Mouse (Mus musculus): ENCODE measurements around the gene Kcnf1. TPM values are rescaled to one million over a fixed set of nuclear protein-coding genes. Genes with fewer than 3 reads are reported as not detected.
A peak's percentile ranks its signal among the peaks of the same experiment; 100 is the strongest.

Gene Kcnf1
- 0.08 and 0.15 TPM in 2 replicates for polyA plus RNA-seq (2015; fragmentation: Nextera tagmentation; extraction: Ambion mirVana)

GRCm38 (mm10) chr12:17176757-17177092 lies at the start of gene Kcnf1:
Gene Kcnf1 (minus strand): TSS chr12:17176888.
- no peak for TF ChIP-seq CTCF (IDR thresholded peaks at IDR 0.05)
- no peak for TF ChIP-seq EP300 (IDR thresholded peaks at IDR 0.05)
- H3K4me3 ChIP-seq (ENCODE audit: low read depth, low read length): peak within 1 kb of the TSS; percentile 31
- H3K4me1 ChIP-seq (ENCODE audit: insufficient read depth, low read depth, low read length): no peaks in the 10 kb centered on the region; the same call in 1 of the 2 replicates
- H3K36me3 ChIP-seq (ENCODE audit: insufficient read depth, low read length): no peaks in the 10 kb centered on the region
- H3K27me3 ChIP-seq (replicated peaks; ENCODE audit: insufficient read depth, low read length): peaks cover 14% of the 10 kb centered on the region
- no peaks in the 10 kb centered on the region for H3K9me3 ChIP-seq (ENCODE audit: low read length)
- 23% methylated on average over 4 of the region's 4 CpGs for WGBS
- DNase-seq (ENCODE audit: low spot score) (no peak), ATAC-seq (peak; percentile 63)
- H3K4me2 ChIP-seq (replicated peaks; ENCODE audit: low read depth, low read length): peak within 1 kb of the TSS; percentile 66
- H3K9ac ChIP-seq (replicated peaks; ENCODE audit: low read depth): 0 out of 2 replicates have a peak within 1 kb of the TSS, but pooled peaks have one; percentile 12
- H3K27ac ChIP-seq (ENCODE audit: low read length): no peak within 1 kb of the TSS

DNA sequence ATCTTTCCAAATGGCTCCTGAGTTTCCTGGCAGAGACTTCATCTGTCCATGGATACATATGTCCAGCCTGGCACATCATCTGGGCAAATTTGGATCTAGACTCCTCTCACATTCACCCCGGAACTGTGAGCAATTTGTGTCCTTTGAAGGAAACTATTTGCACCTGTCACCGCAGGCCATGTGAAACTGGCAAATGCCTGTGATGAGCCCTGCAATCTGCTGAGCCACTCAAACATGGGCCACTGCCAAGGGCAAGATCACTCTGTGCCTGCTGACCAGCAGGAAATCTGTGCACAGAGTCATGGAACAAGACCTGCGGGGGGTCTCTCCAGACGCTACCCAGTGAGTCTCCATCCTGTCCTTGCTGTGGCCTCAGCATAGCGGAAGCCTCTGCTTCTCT lies 48.3 kb upstream of the Kcnf1 start:
- Histone ChIP-seq H3K4me2 (replicated peaks; ENCODE audit: low read depth, low read length) (no peak overlapping the region), H3K27ac (ENCODE audit: low read length) (no peak overlapping the region), H3K27me3 (replicated peaks; ENCODE audit: insufficient read depth, low read length) (no peaks in the 10 kb centered on the region), H3K9me3 (ENCODE audit: low read length) (no peaks in the 10 kb centered on the region), H3K4me3 (ENCODE audit: low read depth, low read length) (no peak overlapping the region), H3K9ac (replicated peaks; ENCODE audit: low read depth) (no peak overlapping the region), H3K4me1 (ENCODE audit: insufficient read depth, low read depth, low read length) (no peaks in the 10 kb centered on the region), H3K36me3 (ENCODE audit: insufficient read depth, low read length) (no peaks in the 10 kb centered on the region)
- no peak for TF ChIP-seq CTCF (IDR thresholded peaks at IDR 0.05)
- no peak for TF ChIP-seq EP300 (IDR thresholded peaks at IDR 0.05)
- DNase-seq (ENCODE audit: low spot score) (no peak), ATAC-seq (no peak)
- WGBS: 77% methylated on average over 5 of the region's 5 CpGs

GRCm38 (mm10) chr12:17223050-17223449 lies 46.4 kb upstream of the Kcnf1 start:
- Histone ChIP-seq H3K9me3 (ENCODE audit: low read length) (no peaks in the 10 kb centered on the region), H3K27ac (ENCODE audit: low read length) (no peak overlapping the region), H3K4me1 (ENCODE audit: insufficient read depth, low read depth, low read length) (no peaks in the 10 kb centered on the region), H3K9ac (replicated peaks; ENCODE audit: low read depth) (no peak overlapping the region), H3K27me3 (replicated peaks; ENCODE audit: insufficient read depth, low read length) (no peaks in the 10 kb centered on the region), H3K36me3 (ENCODE audit: insufficient read depth, low read length) (no peaks in the 10 kb centered on the region), H3K4me3 (ENCODE audit: low read depth, low read length) (no peak overlapping the region), H3K4me2 (replicated peaks; ENCODE audit: low read depth, low read length) (no peak overlapping the region)
- no peak for ATAC-seq
- TF ChIP-seq CTCF (IDR thresholded peaks at IDR 0.05) (no peak), EP300 (IDR thresholded peaks at IDR 0.05) (no peak)
- DNase-seq (ENCODE audit: low spot score): no peak
- WGBS: 64% methylated on average over 3 of the region's 3 CpGs

DNA sequence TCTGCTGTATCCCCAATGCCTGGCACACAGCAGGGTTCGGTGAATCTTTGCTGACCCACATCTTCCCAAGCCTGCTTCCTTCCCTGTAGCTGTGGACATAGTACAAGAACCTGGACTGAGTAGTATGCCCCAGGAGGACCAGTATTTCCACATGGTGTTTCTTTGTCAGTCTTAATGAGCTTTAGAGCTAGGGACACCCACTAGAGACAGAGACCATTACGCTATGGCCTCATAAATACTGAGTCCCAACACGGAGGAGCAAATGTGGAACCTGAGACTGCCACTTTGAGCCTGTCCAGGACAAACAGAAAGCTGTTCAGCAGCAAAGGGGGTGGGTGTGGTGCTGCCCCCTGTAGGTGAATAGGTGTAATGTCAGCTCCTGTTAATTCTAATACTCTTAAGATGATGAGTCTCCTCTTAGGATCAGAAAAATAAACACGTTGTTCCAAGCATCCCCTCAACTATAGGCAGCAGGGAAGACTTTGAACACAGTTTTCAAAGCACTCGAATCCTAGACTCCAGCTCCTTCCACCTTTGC lies 45.3 kb upstream of the Kcnf1 start:
- no peaks in the 10 kb centered on the region for H3K9me3 ChIP-seq (ENCODE audit: low read length)
- TF ChIP-seq CTCF (IDR thresholded peaks at IDR 0.05) (peak; percentile 76), EP300 (IDR thresholded peaks at IDR 0.05) (no peak)
- no peaks in the 10 kb centered on the region for H3K27me3 ChIP-seq (replicated peaks; ENCODE audit: insufficient read depth, low read length)
- no peaks in the 10 kb centered on the region for H3K4me1 ChIP-seq (ENCODE audit: insufficient read depth, low read depth, low read length)
- H3K36me3 ChIP-seq (ENCODE audit: insufficient read depth, low read length): no peaks in the 10 kb centered on the region
- H3K4me2 ChIP-seq (replicated peaks; ENCODE audit: low read depth, low read length): no peak overlapping the region
- no peak overlapping the region for H3K27ac ChIP-seq (ENCODE audit: low read length)
- no peak for ATAC-seq
- DNase-seq (ENCODE audit: low spot score): peak; percentile 48
- H3K9ac ChIP-seq (replicated peaks; ENCODE audit: low read depth): no peak overlapping the region
- WGBS: 41% methylated on average over 5 of the region's 5 CpGs
- H3K4me3 ChIP-seq (ENCODE audit: low read depth, low read length): no peak overlapping the region

DNA sequence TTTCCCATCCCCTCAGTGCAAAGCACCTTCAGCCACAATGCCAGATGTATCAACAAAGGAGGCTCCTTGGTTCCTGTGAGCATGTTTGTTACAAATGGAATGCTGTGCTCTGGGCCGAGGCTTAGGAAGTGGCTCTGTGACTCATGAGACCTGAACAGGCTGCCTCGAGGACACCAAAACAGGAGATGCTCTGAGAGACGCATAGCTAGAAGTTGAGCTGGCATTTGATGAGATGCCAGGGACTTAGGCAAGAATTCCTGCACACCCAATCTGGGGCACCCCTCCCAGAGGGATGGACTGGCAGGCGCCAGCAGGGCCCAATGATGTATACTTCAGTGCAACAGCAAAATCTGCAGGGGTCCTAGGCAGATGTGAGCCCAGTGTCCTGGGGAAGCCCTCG lies 43.9 kb upstream of the Kcnf1 start:
- H3K4me3 ChIP-seq (ENCODE audit: low read depth, low read length): no peak overlapping the region
- ATAC-seq: no peak; the same call in 1 of the 2 replicates
- H3K9me3 ChIP-seq (ENCODE audit: low read length): no peaks in the 10 kb centered on the region
- H3K4me2 ChIP-seq (replicated peaks; ENCODE audit: low read depth, low read length): no peak overlapping the region
- no peak overlapping the region for H3K27ac ChIP-seq (ENCODE audit: low read length)
- 63% methylated on average over 5 of the region's 5 CpGs for WGBS
- H3K36me3 ChIP-seq (ENCODE audit: insufficient read depth, low read length): no peaks in the 10 kb centered on the region
- no peak for DNase-seq (ENCODE audit: low spot score)
- H3K27me3 ChIP-seq (replicated peaks; ENCODE audit: insufficient read depth, low read length): no peaks in the 10 kb centered on the region
- H3K4me1 ChIP-seq (ENCODE audit: insufficient read depth, low read depth, low read length): no peaks in the 10 kb centered on the region
- H3K9ac ChIP-seq (replicated peaks; ENCODE audit: low read depth): no peak overlapping the region
- no peak for TF ChIP-seq EP300 (IDR thresholded peaks at IDR 0.05)

- 47% methylated on average over 4 of the region's 4 CpGs for WGBS
- no peak for ATAC-seq
Measured at GRCm38 (mm10) chr12:17219107-17219506, 42.4 kb upstream of the Kcnf1 start.

GRCm38 (mm10) chr12:17218390-17218789 lies 41.7 kb upstream of the Kcnf1 start:
- no peaks in the 10 kb centered on the region for H3K36me3 ChIP-seq (ENCODE audit: insufficient read depth, low read length)
- TF ChIP-seq EP300 (IDR thresholded peaks at IDR 0.05) (no peak), CTCF (IDR thresholded peaks at IDR 0.05) (no peak)
- no peak overlapping the region for H3K4me3 ChIP-seq (ENCODE audit: low read depth, low read length)
- ATAC-seq (no peak), DNase-seq (ENCODE audit: low spot score) (no peak)
- no peak overlapping the region for H3K27ac ChIP-seq (ENCODE audit: low read length)
- no peak overlapping the region for H3K9ac ChIP-seq (replicated peaks; ENCODE audit: low read depth)
- H3K9me3 ChIP-seq (ENCODE audit: low read length): no peaks in the 10 kb centered on the region
- 52% methylated on average over 8 of the region's 8 CpGs for WGBS
- no peaks in the 10 kb centered on the region for H3K27me3 ChIP-seq (replicated peaks; ENCODE audit: insufficient read depth, low read length)
- H3K4me2 ChIP-seq (replicated peaks; ENCODE audit: low read depth, low read length): no peak overlapping the region
- no peaks in the 10 kb centered on the region for H3K4me1 ChIP-seq (ENCODE audit: insufficient read depth, low read depth, low read length)

More at GRCm38 (mm10) chr12:17219107-17219506, 42.4 kb upstream of the Kcnf1 start:
- Histone ChIP-seq H3K9ac (replicated peaks; ENCODE audit: low read depth) (no peak overlapping the region), H3K9me3 (ENCODE audit: low read length) (no peaks in the 10 kb centered on the region), H3K27ac (ENCODE audit: low read length) (no peak overlapping the region), H3K27me3 (replicated peaks; ENCODE audit: insufficient read depth, low read length) (no peaks in the 10 kb centered on the region), H3K4me3 (ENCODE audit: low read depth, low read length) (no peak overlapping the region), H3K4me2 (replicated peaks; ENCODE audit: low read depth, low read length) (no peak overlapping the region), H3K4me1 (ENCODE audit: insufficient read depth, low read depth, low read length) (no peaks in the 10 kb centered on the region), H3K36me3 (ENCODE audit: insufficient read depth, low read length) (no peaks in the 10 kb centered on the region)
- TF ChIP-seq EP300 (IDR thresholded peaks at IDR 0.05) (no peak), CTCF (IDR thresholded peaks at IDR 0.05) (no peak)
- DNase-seq (ENCODE audit: low spot score): no peak
